Mouse (Mus musculus): Measurements from ENCODE around the gene Zfp593. TPM values are rescaled to one million over a fixed set of nuclear protein-coding genes. Genes with fewer than 3 reads are reported as not detected.

Zfp593 gene
- 15.8 and 18.1 TPM in 2 replicates for polyA plus RNA-seq (2012; rRNA removed)
- polyA plus RNA-seq (2014; fragmentation: Nextera tagmentation; extraction: Ambion mirVana), result 17.3 and 18.9 TPM in 2 replicates

GRCm38 (mm10) chr4:134245148-134245843, at the start of gene Zfp593:
Gene Zfp593 (minus strand): TSS chr4:134245592.
- Histone ChIP-seq H3K4me3 (replicated peaks; ENCODE audit: low read length) (peak within 1 kb of the TSS; percentile 76), H3K9ac (ENCODE audit: low read depth, low read length, severe bottlenecking) (peak within 1 kb of the TSS; percentile 78), H3K4me2 (replicated peaks; ENCODE audit: low read depth, low read length, severe bottlenecking) (peak within 1 kb of the TSS; percentile 94), H3K27me3 (ENCODE audit: control insufficient read depth, insufficient read depth, low read length) (peaks cover 17% of the 10 kb centered on the region; the same call in 1 of the 2 replicates), H3K4me1 (ENCODE audit: control insufficient read depth, insufficient read depth, low read length) (peaks cover 14% of the 10 kb centered on the region), H3K9me3 (ENCODE audit: control insufficient read depth, low read length) (no peaks in the 10 kb centered on the region), H3K36me3 (ENCODE audit: control insufficient read depth, insufficient read depth, low read length) (no peaks in the 10 kb centered on the region), H3K27ac (replicated peaks; ENCODE audit: low read depth, low read length) (no peak within 1 kb of the TSS)
- ATAC-seq (ENCODE audit: low FRiP score, low read depth), result peak; percentile 86
- TF ChIP-seq POLR2A (IDR thresholded peaks at IDR 0.05; ENCODE audit: borderline replicate concordance, extremely low read depth, insufficient read depth, insufficient read length), result 0 out of 2 replicates have a peak, but pooled peaks have one; percentile 63
- under 1% methylated on average over 56 of the region's 60 CpGs for WGBS
- DNase-seq (ENCODE audit: low spot score), result peak; percentile 92

GRCm38 (mm10) chr4:134293692-134294163, 48.3 kb upstream of the Zfp593 start:
- DNase-seq (ENCODE audit: low spot score) (no peak), ATAC-seq (ENCODE audit: low FRiP score, low read depth) (no peak)
- TF ChIP-seq POLR2A (IDR thresholded peaks at IDR 0.05; ENCODE audit: borderline replicate concordance, extremely low read depth, insufficient read depth, insufficient read length), result no peak
- Histone ChIP-seq H3K4me1 (ENCODE audit: control insufficient read depth, insufficient read depth, low read length) (no peaks in the 10 kb centered on the region; the same call in 1 of the 2 replicates), H3K4me3 (replicated peaks; ENCODE audit: low read length) (no peak overlapping the region), H3K9me3 (ENCODE audit: control insufficient read depth, low read length) (no peaks in the 10 kb centered on the region), H3K9ac (ENCODE audit: low read depth, low read length, severe bottlenecking) (no peak overlapping the region), H3K4me2 (replicated peaks; ENCODE audit: low read depth, low read length, severe bottlenecking) (no peak overlapping the region), H3K36me3 (ENCODE audit: control insufficient read depth, insufficient read depth, low read length) (no peaks in the 10 kb centered on the region), H3K27me3 (ENCODE audit: control insufficient read depth, insufficient read depth, low read length) (no peaks in the 10 kb centered on the region), H3K27ac (replicated peaks; ENCODE audit: low read depth, low read length) (no peak overlapping the region)
- 45% methylated on average over 9 of the region's 9 CpGs for WGBS

DNA sequence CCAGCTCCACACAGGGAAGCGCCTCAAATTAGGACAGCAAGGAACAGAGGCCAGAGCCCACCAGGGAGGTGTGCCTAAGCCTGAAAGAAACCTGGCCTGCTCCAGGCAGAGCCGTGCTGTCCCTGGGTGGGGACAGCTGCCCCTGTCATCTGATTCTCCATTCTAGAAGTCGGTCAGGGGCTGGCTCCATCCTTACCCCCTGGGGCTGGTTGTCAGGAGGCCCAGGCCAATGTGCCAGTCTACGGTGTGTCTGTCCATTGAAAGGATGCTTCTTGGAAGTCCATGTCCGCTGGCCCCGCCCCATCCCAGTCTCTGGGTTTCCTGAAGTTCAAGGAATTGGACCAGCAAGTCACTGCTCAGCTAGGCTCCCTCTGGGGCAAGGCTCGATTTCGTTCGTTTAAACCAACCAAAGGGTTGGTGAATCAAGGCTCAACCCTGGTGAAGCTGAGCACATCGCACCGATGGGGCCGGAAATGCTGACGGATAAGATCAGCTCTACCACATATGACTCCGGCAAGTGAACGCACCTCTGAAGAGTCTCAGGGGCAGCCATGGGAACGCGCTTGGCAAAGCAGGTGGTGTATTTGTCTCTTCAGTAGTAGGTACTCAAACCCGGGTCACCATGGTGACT, 47.8 kb upstream of the Zfp593 start:
- no peak for TF ChIP-seq POLR2A (IDR thresholded peaks at IDR 0.05; ENCODE audit: borderline replicate concordance, extremely low read depth, insufficient read depth, insufficient read length)
- Histone ChIP-seq H3K27me3 (ENCODE audit: control insufficient read depth, insufficient read depth, low read length) (no peaks in the 10 kb centered on the region), H3K4me1 (ENCODE audit: control insufficient read depth, insufficient read depth, low read length) (peaks cover 3% of the 10 kb centered on the region), H3K4me2 (replicated peaks; ENCODE audit: low read depth, low read length, severe bottlenecking) (no peak overlapping the region), H3K36me3 (ENCODE audit: control insufficient read depth, insufficient read depth, low read length) (no peaks in the 10 kb centered on the region), H3K9me3 (ENCODE audit: control insufficient read depth, low read length) (no peaks in the 10 kb centered on the region), H3K27ac (replicated peaks; ENCODE audit: low read depth, low read length) (no peak overlapping the region), H3K9ac (ENCODE audit: low read depth, low read length, severe bottlenecking) (no peak overlapping the region), H3K4me3 (replicated peaks; ENCODE audit: low read length) (no peak overlapping the region)
- DNase-seq (ENCODE audit: low spot score), result no peak
- 62% methylated on average over 18 of the region's 18 CpGs for WGBS
- ATAC-seq (ENCODE audit: low FRiP score, low read depth), result no peak

DNA sequence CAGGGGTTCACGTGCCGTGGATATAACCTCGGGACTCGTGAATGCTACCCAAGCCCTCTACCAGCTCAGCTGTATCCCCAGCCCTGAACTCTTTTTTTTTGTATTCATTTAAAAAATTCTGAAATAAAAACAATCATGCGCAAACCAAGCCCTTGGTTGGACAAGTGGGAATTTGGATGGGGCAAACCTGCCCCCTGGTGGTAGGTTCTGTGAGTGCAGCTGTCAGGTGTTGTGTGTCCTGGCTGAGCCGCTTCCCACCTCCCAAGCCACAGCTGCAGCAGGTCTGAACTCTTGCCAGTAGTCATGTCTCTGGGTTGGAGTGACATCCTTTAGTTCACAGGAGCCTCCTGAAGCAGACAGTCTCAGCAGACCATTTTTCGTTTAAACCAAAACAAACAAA, 46.7 kb upstream of the Zfp593 start:
- no peak for ATAC-seq (ENCODE audit: low FRiP score, low read depth)

DNA sequence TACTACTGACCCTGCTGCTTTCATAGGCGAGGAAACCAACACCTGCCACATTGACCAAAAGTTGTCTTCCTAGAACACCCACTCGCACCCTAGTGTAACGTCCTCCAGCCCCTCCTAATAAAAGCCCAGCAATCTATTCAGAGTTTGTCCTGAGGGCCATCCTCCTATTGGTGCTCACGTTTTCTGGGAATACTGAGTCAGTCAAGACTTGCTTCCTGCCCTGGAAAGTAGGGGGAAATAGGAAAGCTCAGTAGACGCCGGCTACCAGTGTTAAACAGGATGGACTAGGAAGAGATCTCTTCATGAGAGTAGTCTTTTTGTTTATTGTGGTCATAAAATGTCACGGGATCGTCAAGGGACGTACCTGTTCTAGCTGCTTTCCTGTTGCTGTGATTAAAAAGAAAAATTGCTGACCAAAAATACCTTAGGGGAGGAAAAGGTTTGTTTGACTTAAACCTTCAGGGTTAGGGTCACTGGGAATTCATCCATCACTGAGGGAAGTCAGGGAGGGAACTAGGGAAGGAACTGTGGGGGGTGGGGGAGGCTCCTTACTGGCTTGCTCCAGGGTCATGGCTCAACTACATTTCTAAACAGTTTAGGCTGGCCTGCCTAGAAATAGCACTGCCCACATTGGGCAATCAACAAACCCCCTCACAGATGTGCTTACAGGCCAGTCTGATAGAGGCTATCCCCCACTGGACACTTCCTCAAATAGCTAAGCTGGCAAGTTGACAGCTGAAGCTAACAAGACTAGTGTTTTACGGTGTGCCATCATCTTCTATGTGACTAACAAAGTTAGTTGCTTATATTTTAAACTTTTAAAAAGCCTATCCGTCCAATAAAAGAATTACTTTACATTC, 43.2 kb upstream of the Zfp593 start:
- no peak for TF ChIP-seq POLR2A (IDR thresholded peaks at IDR 0.05; ENCODE audit: borderline replicate concordance, extremely low read depth, insufficient read depth, insufficient read length)
- Histone ChIP-seq H3K36me3 (ENCODE audit: control insufficient read depth, insufficient read depth, low read length) (peaks cover 7% of the 10 kb centered on the region), H3K4me2 (replicated peaks; ENCODE audit: low read depth, low read length, severe bottlenecking) (peak overlapping the region; percentile 86), H3K9ac (ENCODE audit: low read depth, low read length, severe bottlenecking) (peak overlapping the region; percentile 96), H3K27me3 (ENCODE audit: control insufficient read depth, insufficient read depth, low read length) (no peaks in the 10 kb centered on the region), H3K4me1 (ENCODE audit: control insufficient read depth, insufficient read depth, low read length) (peaks cover 8% of the 10 kb centered on the region), H3K4me3 (replicated peaks; ENCODE audit: low read length) (peak overlapping the region; percentile 100), H3K27ac (replicated peaks; ENCODE audit: low read depth, low read length) (no peak overlapping the region), H3K9me3 (ENCODE audit: control insufficient read depth, low read length) (no peaks in the 10 kb centered on the region)
- WGBS, result 23% methylated on average over 11 of the region's 11 CpGs
- ATAC-seq (ENCODE audit: low FRiP score, low read depth) (no peak), DNase-seq (ENCODE audit: low spot score) (no peak)

More for the DNA sequence above, 46.7 kb upstream of the Zfp593 start:
- Histone ChIP-seq H3K27me3 (ENCODE audit: control insufficient read depth, insufficient read depth, low read length) (no peaks in the 10 kb centered on the region), H3K4me2 (replicated peaks; ENCODE audit: low read depth, low read length, severe bottlenecking) (no peak overlapping the region), H3K9me3 (ENCODE audit: control insufficient read depth, low read length) (no peaks in the 10 kb centered on the region), H3K36me3 (ENCODE audit: control insufficient read depth, insufficient read depth, low read length) (no peaks in the 10 kb centered on the region), H3K4me1 (ENCODE audit: control insufficient read depth, insufficient read depth, low read length) (peaks cover 3% of the 10 kb centered on the region), H3K9ac (ENCODE audit: low read depth, low read length, severe bottlenecking) (no peak overlapping the region), H3K27ac (replicated peaks; ENCODE audit: low read depth, low read length) (no peak overlapping the region), H3K4me3 (replicated peaks; ENCODE audit: low read length) (no peak overlapping the region)
- peak; percentile 78 for DNase-seq (ENCODE audit: low spot score)
- TF ChIP-seq POLR2A (IDR thresholded peaks at IDR 0.05; ENCODE audit: borderline replicate concordance, extremely low read depth, insufficient read depth, insufficient read length), result no peak
- 20% methylated on average over 7 of the region's 7 CpGs for WGBS
